Mouse (Mus musculus) kidney, postnatal 10 days (tissue): ENCODE data around the gene Thap3.

Source experiments
- DNase-seq: peaks from one replicate; pipeline ENCODE4 v3.0.0; 2021; ENCODE audit warnings: mixed read lengths

The Thap3 gene

DNA sequence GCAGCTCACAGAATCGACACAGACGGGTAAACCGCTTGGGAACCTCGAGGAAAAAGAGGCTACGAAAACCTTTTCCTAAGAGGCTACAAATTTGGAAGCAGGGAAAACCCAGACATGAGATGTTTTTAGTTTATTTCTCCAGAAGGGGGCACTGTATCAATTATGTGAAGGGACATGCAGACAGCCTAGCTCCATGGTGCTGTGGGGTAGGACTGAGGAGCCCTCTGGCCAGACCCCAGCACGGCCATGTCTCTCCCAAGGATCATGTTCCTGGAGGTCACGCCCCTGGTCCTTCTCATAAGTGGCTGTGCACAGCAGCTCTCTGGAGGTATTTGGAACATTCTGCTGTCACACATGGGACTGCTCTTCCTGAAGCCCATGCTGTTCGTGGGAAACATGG, 8.1 kb downstream of the Thap3 start:
- no peak for DNase-seq

- DNase-seq: peak; percentile 92
Measured at GRCm38 (mm10) chr4:151977748-151978147, 11.0 kb downstream of the Thap3 start.

DNA sequence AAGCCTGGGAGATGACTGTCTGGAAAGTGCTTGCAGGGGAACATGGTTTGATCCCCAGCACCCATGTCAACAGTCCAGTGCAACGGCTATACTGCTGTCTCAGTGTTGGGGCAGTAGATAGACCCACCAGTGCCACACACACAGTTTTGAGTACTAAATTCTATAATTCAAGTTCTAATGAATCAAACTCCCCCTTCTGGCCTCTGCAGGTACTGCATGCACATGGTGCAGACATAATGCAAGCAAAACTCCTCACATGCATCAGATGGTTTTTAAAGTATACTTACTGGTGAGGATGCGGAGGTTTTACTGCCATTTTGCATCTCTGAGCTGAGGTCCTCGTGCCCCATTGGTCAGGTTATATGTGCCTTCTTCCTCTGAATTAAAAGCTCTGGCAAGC, 13.4 kb downstream of the Thap3 start:
- peak; percentile 63 for DNase-seq

DNA sequence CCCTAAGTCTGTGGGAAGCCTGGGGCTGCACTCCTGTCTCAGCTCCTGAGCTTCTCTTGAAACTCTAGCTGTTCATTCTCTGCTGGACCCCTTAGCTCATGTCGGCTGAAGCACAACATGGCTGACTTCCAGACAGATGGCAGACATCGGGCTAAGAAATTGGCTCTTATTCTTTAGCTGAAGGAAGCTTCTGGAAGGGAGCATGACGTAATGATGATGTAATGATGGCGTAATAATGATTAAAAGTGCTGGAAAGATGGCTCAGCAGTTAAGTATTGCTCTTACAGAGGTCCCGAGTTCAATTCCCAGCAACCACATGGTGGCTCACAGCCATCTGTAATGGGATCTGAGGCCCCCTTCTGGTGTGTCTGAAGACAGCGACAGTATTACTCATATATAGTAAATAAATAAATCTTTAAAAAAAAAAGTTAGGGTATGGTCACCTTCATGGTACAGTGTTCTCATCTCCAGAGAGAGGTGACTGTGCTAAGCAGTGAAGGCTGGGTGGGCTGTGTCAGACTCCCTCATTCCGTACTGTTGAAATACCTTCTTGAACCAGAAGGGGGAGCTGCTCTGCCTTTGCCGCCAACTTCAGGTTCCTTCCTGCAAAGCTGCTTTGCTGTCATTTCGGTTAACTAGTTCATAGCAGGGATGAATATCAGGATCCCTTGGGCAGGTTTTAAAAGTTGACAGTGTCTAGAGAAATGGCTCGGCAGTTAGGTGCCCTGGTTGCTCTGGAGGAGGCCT, 16.4 kb downstream of the Thap3 start:
- peak; percentile 40 for DNase-seq

DNA sequence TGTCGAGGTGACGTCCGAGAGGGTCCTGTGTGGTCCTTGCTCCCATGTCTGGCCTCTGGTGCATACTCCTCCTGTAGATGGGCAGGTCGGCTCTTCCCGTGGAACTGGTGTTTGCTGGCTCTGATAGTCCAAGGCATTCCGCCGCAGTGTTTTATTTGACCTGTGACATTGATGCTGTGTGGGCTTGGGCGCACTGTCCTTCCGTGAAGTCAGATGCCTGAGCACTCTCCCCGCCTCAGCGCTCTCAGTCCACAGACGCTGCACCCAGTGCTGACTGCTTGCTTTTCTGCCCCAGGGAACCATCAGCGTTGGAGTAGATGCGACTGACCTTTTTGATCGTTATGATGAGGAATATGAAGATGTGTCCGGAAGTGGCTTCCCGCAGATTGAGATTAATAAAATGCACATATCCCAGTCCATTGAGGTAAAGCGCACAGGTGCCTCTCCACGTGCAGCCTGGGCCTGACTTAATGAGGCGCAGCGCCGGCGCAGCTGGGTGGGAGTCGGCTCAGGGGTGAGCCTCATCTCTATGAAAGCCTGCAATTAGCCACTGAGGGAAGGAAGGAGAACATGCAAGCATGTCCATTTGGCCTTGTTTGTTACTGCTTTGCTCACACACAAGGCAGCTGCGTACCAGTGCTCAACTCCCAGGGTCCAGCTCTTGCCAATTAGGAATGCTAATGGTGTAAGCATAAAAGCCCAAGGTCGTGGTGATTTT, 20.4 kb downstream of the Thap3 start:
- no peak for DNase-seq

GRCm38 (mm10) chr4:151962817-151963216, 26.0 kb downstream of the Thap3 start:
- DNase-seq: no peak

DNA sequence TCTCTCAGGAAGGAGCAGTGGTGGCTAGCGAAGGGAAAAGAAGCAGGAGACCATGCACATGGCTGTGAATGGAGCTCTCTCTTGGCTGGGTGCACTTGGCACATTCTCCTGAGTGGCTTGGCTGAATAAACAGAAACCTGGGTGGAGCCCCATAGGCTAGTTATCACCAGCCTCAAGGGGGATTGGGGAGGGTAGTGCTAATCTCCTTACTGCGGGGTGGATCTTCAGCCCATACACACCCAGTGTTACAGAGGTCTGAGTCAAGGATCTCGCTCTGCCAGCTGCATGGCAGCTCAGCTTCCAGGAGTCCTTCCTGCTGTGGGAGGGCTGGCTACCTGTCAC, 28.3 kb downstream of the Thap3 start:
- DNase-seq: no peak

- DNase-seq: no peak
Measured at GRCm38 (mm10) chr4:151959849-151960512, 28.8 kb downstream of the Thap3 start.

DNA sequence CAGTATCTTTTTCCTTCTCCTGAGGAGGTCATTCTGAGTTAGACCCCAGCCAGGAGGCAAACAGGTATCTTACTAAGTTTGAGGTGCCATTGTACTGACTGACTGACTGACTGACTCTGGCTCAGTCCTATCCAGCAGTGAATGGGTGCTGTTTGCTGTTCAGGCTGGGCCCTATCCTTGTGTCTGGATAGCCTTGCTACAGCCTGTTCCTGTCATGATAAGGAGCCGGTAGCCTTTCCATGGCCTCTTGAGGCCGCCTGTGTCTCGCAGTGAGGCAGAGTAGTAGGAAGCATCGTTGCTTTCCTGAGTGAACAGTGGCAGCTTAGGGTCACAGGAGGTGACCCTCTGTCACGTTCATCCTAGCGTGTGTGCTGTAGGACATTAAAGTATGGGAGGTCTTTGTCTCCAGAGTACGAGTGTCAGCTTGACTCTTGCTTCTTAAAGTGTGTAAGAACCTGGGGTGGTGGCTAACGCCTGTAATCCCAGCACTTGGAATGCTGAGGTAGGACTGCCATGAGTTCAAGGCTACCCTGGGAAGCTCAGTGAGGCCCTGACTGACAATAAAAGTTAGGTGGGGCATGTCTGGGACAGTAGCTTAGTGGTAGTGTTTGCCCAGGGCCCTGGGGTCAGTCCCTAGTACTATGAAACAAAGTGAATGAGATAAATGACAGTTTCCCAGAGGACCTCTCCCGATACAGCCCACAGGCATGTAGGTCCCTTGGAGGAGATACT, 31.0 kb downstream of the Thap3 start:
- no peak for DNase-seq

GRCm38 (mm10) chr4:151955791-151956190, 33.0 kb downstream of the Thap3 start:
- no peak for DNase-seq

- no peak for DNase-seq
Measured at GRCm38 (mm10) chr4:151953209-151953608, 35.6 kb downstream of the Thap3 start.

GRCm38 (mm10) chr4:151948497-151949471, 40.0 kb downstream of the Thap3 start:
- no peak for DNase-seq

- no peak for DNase-seq
Measured at GRCm38 (mm10) chr4:151946211-151946610, 42.6 kb downstream of the Thap3 start.

DNA sequence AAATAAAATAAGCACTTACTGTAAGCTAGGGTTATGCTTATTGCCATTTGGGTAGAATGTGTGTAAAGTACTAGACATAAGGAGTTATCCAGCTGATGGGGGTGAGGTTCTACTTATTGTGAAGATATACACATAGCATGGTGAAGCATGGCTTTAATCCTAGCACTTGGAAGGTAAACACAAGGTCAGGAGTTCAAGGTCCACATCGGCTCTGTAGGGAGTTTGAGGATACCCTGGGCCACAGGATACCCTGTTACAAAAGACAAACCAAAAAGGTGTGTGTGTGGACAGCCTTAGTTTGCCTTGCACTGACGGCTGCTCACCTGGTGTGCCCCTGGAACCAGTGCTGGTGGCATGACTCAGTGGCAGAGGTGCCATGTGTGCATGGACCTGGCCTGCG, 50.7 kb downstream of the Thap3 start:
- no peak for DNase-seq

DNA sequence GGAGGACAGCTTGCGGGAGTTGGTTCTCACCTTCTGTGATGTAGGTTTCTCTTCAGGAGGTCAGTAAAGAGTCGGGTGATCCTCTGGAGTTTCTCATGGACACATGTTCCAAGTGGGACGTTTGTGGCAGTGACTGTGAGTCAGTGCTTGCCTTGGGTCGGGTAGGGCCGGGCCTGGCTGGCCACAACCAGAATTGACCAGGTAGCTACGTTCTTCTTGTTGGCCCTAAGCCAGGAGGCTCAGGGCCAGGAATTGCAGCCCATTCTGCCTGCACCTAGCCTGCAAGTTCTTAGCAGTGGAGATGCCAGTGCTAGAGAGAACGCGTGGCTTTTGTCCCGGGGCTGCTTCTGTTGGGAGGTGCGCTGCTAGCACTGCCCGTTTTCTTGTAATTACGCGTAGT, 51.4 kb downstream of the Thap3 start:
- peak; percentile 71 for DNase-seq

DNA sequence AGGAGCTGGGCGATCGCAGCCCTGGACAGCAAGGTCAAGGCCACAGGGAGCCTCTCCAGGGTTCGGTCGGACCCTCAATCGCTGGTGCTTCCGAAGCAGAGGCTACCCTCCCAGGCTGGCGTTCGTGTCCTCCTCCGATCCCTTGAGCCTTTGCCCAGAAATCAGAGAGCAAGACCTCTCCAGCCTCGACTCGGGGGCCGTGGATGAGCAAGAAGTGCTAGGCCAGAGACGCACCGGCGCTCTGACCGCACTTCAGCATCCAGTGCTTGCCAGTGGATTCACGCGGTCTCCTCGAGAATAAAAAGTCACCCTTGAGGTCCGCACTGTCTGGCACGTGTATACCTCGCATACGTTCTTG, 54.6 kb downstream of the Thap3 start:
- peak; percentile 23 for DNase-seq

DNA sequence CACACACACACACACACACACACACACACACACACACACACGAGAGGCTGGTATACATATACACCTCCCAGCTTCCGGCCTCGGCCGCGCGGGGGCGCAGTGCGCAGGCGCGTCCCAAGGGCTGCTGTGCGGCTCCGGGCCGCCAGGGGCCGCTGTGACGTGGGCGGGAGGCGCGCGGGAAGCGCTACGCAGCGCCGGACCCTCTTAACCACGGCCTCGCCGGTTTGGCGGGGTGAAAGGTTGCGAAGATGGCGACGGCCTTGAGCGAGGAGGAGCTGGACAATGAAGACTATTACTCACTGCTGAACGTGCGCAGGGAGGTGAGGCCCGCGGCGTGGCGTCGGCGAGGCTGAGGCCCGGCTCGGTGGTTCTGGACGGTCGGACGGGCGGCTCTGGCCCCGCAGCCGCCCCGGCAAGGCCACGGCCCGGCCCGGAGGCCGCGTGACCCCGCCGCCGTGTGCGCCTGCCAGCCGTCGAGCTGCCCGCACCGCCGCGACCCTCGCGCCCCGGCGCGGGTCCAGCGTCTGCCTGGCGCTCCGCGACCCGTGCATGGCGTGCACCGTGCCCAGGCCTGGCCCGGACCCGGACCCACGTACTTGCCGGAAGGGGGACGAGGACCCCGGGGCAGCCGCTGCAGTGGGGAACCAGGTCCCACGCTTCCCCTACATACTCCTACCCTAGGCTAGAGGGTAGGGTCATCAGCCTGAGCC, 55.1 kb downstream of the Thap3 start, which contains the start of gene Dnajc11:
Gene Dnajc11 (plus strand): TSS at position 187 of the 710 bp plus-strand sequence.
- peak; percentile 93 for DNase-seq
